Mouse (Mus musculus) T-helper 1 cell (primary cell): ENCODE data around the gene Zfp652.

Source experiments
- in situ Hi-C: fragments of 300-600 bp; cut with MboI, MseI; formaldehyde crosslinking; loops from one replicate; pipeline ENCODE4 v1.15.1; 2025; ENCODE audit warnings: high pct_unique_total_duplicates

The Zfp652 gene

GRCm38 (mm10) chr11:95764806-95765205 lies 52.3 kb downstream of the Zfp652 start:
- in situ Hi-C loops, result no loop called here

GRCm38 (mm10) chr11:95765334-95765733 lies 52.9 kb downstream of the Zfp652 start:
- in situ Hi-C loops, result no loop called here

- in situ Hi-C loops, result no loop called here
Observed at GRCm38 (mm10) chr11:95768244-95768643, 55.8 kb downstream of the Zfp652 start.

DNA sequence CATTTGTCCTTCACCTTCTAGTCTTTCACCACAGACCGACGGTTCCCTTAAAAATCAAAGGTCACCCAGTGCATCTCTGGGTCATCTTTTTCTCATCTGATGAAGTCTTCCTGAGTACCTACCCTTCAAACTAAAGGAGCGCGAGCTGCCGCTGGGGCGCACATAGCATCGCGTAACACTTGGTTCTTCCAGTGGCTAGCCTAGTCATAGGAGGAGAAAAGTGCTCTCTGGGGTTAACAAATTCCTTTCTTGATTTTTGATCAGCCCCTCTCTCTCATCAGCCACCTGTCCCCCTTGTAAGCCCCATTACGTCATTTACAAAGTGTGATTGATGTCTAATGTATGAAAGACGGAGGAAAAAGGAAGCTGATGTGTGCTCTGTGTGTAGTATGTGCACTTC lies 56.7 kb downstream of the Zfp652 start:
- in situ Hi-C loops, result no loop called here

DNA sequence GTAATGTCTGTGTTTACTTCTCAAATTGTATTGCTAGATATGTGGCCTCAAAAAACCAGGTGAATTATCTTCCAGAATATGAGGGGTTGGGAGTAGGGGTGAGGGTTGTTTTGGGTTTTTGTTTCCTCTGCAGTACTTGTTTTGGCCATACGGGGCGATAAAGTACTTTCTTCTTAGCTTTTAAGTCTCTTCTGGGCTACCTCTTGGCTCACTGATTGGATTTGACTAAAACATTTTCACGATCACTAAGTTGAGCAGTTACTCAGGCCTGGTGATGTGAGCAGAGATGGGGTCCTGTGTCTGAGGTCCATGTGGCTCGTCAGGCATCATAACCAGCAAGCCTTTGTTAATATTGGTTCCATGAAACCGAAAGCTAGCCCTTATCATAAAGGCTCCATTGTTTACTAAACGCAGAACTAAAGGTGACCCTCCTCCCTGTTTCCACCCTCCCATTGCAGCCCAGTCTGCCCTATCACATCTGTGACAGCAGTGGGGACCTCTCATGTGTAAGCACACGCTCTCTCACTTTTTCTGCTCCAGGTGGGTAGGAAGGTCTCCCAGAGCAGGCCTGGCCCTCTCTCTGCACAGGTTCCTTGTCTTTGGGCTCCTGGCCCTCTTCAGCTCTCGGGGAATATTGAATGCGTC lies 58.4 kb downstream of the Zfp652 start:
- in situ Hi-C loops, result no loop called here

- in situ Hi-C loops, result no loop called here
Observed at GRCm38 (mm10) chr11:95771665-95772064, 59.2 kb downstream of the Zfp652 start.

GRCm38 (mm10) chr11:95773264-95773663 lies 60.8 kb downstream of the Zfp652 start:
- in situ Hi-C loops, result no loop called here

DNA sequence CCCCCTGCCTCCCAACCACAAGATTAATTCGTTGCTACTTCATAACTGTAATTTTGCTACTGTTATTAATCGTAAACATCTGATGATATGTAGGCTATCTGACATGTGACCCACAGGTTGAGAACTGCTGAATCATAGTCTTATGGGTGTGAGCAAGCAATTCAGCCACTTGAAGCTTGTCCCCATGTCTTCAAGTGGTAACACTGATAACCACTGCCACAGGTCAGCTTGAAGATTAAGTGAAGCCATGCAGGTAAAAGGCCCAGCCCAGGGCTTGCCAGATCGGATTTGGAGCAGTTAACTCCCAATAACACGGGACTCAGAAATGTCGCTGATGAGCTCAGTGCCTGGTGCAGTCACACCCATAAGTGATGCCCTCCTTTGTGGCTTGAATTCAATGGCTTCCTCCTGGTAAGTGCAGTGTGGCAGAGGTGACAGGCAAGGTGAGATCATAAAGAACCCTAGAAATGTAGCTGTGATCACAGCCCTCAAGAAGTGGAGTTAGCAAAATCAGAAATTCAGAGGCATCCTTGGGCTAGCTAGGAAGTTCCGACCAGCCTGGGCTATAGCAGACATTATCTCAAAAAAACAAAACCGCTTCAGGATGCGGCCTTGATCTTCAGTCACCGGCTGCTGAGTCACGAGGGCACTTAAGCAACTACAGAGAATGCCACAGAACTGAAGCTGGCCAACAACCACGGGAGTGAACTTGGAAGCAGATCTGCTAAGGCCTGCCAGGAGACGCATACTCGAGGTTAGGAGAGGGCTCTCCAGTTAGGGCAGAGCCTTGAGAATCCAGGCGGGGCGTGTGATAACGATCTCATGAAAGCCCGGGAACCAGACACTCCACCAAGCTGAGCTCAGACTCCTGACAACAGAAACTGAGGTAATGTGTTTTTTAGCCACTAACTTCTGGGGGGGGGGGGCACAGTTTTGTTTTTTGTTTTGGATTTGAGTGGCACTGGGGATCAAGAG lies 65.1 kb downstream of the Zfp652 start:
- in situ Hi-C loops, result no loop called here

- in situ Hi-C loops, result no loop called here
Observed at GRCm38 (mm10) chr11:95778831-95779251, 66.4 kb downstream of the Zfp652 start.

GRCm38 (mm10) chr11:95779366-95779765 lies 66.9 kb downstream of the Zfp652 start:
- in situ Hi-C loops, result no loop called here

- in situ Hi-C loops, result no loop called here
Observed at GRCm38 (mm10) chr11:95780480-95780879, 68.0 kb downstream of the Zfp652 start.

GRCm38 (mm10) chr11:95781557-95781956 lies 69.1 kb downstream of the Zfp652 start:
- in situ Hi-C loops, result no loop called here

DNA sequence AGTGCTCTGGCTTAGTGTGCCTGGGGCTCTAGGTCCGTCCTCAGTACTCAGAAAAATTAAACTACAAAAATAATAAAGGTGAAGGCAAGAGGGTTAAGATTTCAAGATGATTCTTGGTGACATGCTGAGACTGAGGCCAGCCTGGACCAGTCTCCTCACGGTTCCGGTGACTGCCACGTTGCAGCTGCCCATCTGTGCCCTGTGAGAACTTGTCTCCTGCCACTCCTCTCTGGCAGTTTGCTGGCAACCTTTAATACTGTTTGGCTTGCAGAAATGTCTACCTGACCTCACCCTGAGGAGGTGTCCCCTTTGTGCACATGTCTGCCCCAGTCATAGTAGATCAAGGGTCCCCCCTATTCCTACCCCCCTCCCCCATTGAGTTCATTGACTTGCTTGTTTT lies 71.0 kb downstream of the Zfp652 start:
- in situ Hi-C loops, result no loop called here

- in situ Hi-C loops, result no loop called here
Observed at GRCm38 (mm10) chr11:95783958-95784357, 71.5 kb downstream of the Zfp652 start.

DNA sequence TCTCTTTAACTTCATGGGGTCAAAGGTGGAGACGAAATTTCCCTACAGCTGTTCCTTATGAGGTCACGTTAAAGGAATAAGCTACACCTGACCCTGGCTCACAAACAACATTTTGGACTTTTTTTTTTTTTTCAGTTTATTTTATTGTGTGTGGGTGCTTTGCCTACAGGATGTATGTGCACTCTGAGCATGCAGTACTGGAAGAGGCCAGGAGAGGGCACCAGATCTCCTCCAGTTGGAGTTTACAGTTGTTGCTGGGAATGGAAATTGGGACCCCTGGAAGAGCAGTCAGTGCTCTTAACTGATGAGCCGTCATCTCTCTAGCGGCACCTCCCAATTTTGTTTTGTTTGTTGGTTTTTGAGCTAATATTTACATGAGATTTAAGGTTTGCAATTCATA lies 73.2 kb downstream of the Zfp652 start:
- in situ Hi-C loops, result no loop called here

DNA sequence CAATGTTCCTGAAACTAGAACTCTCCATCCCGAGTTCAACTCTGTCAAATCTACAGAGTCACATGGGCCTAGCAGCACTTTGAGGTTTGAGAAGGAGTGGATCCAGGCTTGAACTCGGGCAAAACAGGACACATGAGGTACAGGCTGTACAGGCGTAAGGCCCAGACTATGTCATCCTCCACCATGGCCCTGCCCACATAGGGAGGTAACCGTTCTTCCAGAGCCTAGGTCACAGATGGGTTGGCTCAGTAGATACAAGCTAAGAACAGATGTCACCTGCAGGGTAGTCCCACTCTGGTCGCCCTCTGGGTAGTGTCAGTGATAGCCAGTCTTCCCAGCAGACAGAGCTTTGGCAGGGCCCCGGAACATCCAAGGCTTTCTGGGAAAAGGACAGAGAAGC lies 74.0 kb downstream of the Zfp652 start:
- in situ Hi-C loops, result no loop called here

DNA sequence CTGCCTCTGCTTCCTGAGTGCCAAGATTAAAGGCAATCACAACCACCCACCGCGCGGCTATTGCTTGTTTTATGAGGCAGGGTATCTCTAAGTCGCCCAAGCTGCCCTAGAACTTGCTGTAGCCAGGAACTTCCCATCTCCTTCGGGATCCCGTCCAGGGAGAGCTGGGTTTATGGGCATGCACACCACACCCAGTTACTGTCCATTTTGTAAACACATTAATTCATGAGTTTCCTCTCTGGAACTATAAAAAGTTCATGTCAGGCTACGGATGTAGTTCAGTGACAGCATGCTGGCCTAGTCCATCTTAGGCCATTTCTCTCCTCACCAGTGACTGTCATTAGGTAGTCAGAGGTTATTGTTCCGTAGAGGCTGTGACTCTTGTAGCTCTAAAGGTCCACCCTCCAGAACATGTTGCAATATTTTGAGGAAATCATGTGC lies 77.0 kb downstream of the Zfp652 start:
- in situ Hi-C loops, result no loop called here

DNA sequence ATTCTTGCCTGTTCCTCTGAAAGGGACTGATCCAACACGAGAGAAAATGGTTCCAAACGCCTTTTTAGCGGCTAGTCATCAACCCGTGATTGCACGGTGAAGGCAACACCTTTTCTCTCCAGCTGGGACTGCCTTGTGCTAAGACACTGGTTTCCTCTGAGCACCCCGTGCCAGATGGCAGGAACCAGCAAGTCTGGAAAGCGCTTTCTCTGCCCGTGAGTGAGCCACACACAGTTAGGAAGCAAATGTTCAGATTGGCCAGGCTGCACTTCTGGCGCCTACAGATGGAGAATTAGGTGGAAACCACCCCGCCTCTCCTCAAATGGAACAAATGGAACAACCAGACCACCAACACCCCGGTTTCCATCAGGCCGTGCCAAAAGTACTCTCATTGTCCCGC lies 79.3 kb downstream of the Zfp652 start:
- in situ Hi-C loops, result no loop called here

DNA sequence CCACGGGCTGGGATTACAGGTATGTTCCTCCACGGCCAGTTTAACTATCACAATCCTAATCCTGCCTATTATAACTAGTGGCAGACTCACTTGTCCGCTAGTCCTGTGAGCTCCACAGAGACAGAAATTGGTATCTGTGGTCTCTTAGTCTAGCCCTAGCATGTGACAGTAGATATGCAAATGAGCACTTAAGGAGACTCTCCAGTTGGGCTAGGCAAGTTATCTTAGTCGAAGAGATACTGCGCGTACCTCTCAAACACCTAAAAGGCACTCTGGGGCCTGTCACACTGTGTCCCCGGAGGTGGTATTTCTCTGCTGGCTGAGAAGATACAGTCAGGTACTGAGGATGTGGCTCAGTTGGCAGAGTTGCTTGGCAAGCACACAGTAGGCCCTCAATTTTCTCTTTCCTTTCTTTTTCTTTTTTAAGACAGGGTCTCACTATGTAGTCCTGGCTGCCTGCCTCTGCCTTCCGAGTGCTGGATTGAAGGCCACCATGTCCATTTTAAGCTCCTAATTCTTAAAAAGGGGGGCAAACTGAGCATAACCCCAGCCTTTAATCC lies 80.6 kb downstream of the Zfp652 start:
- in situ Hi-C loops, result no loop called here

DNA sequence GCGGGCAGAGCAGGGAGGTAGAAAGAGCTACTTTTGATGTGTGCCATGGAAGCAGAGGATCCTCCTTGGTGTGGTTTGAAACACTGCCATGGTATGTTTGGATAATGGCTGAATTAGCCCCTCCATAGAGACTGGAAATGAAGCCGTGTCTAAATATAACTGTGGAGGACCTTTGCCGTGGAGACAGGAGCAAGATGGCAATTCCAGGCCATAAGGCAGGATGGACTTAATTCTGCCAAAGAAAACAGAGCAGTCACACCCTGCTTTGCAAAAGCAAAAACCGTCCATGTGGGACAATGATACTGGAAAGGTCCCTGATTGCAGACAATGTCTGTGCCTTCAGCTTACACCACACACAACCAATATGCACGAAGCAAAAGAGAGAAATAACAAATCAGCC lies 81.7 kb downstream of the Zfp652 start:
- in situ Hi-C loops, result no loop called here

DNA sequence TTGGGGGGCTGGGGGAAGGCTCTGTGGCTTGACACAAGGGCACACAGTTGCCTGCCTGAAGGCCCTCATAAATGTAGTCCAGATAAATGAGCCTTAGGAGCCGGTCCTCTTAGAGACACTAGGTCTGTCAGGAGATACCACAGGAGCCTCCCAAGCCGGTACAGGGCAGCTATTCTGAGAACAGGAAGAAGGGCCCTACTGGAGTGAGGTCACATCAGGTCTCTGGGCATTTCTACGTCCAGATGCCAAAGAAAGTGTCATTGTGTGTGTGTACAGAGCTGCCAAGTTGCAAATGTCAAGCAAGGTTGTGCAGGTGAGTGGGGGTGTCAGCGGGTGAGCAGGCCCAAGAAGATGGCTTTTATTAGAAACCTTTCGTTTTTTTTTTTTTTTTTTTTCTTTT lies 83.1 kb downstream of the Zfp652 start:
- in situ Hi-C loops, result no loop called here

- in situ Hi-C loops, result no loop called here
Observed at GRCm38 (mm10) chr11:95805010-95805409, 92.5 kb downstream of the Zfp652 start.

GRCm38 (mm10) chr11:95805527-95805926 lies 93.1 kb downstream of the Zfp652 start:
- in situ Hi-C loops, result no loop called here
